Mouse (Mus musculus) T-helper 1 cell (primary cell): Measurements from ENCODE around the gene Dab2.

Experiments used
- in situ Hi-C: fragments of 300-600 bp; cut with MboI, MseI; formaldehyde crosslinking; loops from one replicate; pipeline ENCODE4 v1.15.1; 2025; ENCODE audit warnings: high pct_unique_total_duplicates

Dab2 gene

GRCm38 (mm10) chr15:6391886-6392285 lies 92.3 kb downstream of the Dab2 start:
- in situ Hi-C loops, result no loop called here

GRCm38 (mm10) chr15:6393624-6394023 lies 94.0 kb downstream of the Dab2 start:
- in situ Hi-C loops, result no loop called here

- in situ Hi-C loops, result no loop called here
Measured at GRCm38 (mm10) chr15:6398211-6398610, 98.6 kb downstream of the Dab2 start.

- in situ Hi-C loops, result no loop called here
Measured at GRCm38 (mm10) chr15:6398881-6399280, 99.3 kb downstream of the Dab2 start.

GRCm38 (mm10) chr15:6400115-6400514 lies 100.5 kb downstream of the Dab2 start:
- in situ Hi-C loops, result no loop called here

GRCm38 (mm10) chr15:6402433-6402832 lies 102.8 kb downstream of the Dab2 start:
- in situ Hi-C loops, result no loop called here

- in situ Hi-C loops, result no loop called here
Measured at GRCm38 (mm10) chr15:6404172-6404571, 104.6 kb downstream of the Dab2 start.

GRCm38 (mm10) chr15:6406771-6407170 lies 107.2 kb downstream of the Dab2 start:
- in situ Hi-C loops, result no loop called here

GRCm38 (mm10) chr15:6409031-6409430 lies 109.4 kb downstream of the Dab2 start:
- in situ Hi-C loops, result no loop called here

GRCm38 (mm10) chr15:6410161-6410560 lies 110.6 kb downstream of the Dab2 start:
- in situ Hi-C loops, result loop anchor here (10.0 kb wide), 1 partner anchor 155 kb away; no protein-coding TSS in a partner anchor

GRCm38 (mm10) chr15:6411334-6411733 lies 111.7 kb downstream of the Dab2 start:
- in situ Hi-C loops, result loop anchor here (10.0 kb wide), 1 partner anchor 157 kb away; no protein-coding TSS in a partner anchor

GRCm38 (mm10) chr15:6415317-6415716 lies 115.7 kb downstream of the Dab2 start:
- in situ Hi-C loops, result loop anchor here (10.0 kb wide), 1 partner anchor 161 kb away; no protein-coding TSS in a partner anchor

GRCm38 (mm10) chr15:6431777-6432176 lies 132.2 kb downstream of the Dab2 start:
- in situ Hi-C loops, result loop anchor here (5.0 kb wide), 1 partner anchor 64 kb away; no protein-coding TSS in a partner anchor

- in situ Hi-C loops, result loop anchor here (5.0 kb wide), 1 partner anchor 65 kb away; no protein-coding TSS in a partner anchor
Measured at GRCm38 (mm10) chr15:6432411-6432810, 132.8 kb downstream of the Dab2 start.

- in situ Hi-C loops, result loop anchor here (5.0 kb wide), 1 partner anchor 198 kb away; no protein-coding TSS in a partner anchor
Measured at GRCm38 (mm10) chr15:6435281-6435680, 135.7 kb downstream of the Dab2 start.

GRCm38 (mm10) chr15:6435773-6436172 lies 136.2 kb downstream of the Dab2 start:
- in situ Hi-C loops, result loop anchor here (5.0 kb wide), 1 partner anchor 198 kb away; no protein-coding TSS in a partner anchor

GRCm38 (mm10) chr15:6438685-6439084 lies 139.1 kb downstream of the Dab2 start:
- in situ Hi-C loops, result loop anchor here (5.0 kb wide), 1 partner anchor 201 kb away; no protein-coding TSS in a partner anchor

- in situ Hi-C loops, result no loop called here
Measured at GRCm38 (mm10) chr15:6444452-6444851, 144.9 kb downstream of the Dab2 start.

- in situ Hi-C loops, result no loop called here
Measured at GRCm38 (mm10) chr15:6445135-6445534, 145.5 kb downstream of the Dab2 start, which contains the start of gene C9. Gene C9, plus strand, starts transcription at chr15:6445327.

GRCm38 (mm10) chr15:6446181-6446580 lies 146.6 kb downstream of the Dab2 start:
- in situ Hi-C loops, result no loop called here

- in situ Hi-C loops, result no loop called here
Measured at GRCm38 (mm10) chr15:6448892-6449291, 149.3 kb downstream of the Dab2 start.

GRCm38 (mm10) chr15:6454461-6454860 lies 154.9 kb downstream of the Dab2 start:
- in situ Hi-C loops, result no loop called here

- in situ Hi-C loops, result no loop called here
Measured at GRCm38 (mm10) chr15:6461381-6461780, 161.8 kb downstream of the Dab2 start.
